Mouse (Mus musculus) monocyte, adult 59 days (primary cell): ENCODE results near the gene E030030I06Rik. TPM values are rescaled to one million over a fixed set of nuclear protein-coding genes. Genes with fewer than 3 reads are reported as not detected.

Experiments used
- total RNA-seq, 2 experiments: library from RNA; stranded (reverse); gene quantifications; one replicate each; pipeline ENCODE4 v1.2.4; 2023

E030030I06Rik gene
- 10 to 100 TPM; 11.7 TPM for total RNA-seq

DNA sequence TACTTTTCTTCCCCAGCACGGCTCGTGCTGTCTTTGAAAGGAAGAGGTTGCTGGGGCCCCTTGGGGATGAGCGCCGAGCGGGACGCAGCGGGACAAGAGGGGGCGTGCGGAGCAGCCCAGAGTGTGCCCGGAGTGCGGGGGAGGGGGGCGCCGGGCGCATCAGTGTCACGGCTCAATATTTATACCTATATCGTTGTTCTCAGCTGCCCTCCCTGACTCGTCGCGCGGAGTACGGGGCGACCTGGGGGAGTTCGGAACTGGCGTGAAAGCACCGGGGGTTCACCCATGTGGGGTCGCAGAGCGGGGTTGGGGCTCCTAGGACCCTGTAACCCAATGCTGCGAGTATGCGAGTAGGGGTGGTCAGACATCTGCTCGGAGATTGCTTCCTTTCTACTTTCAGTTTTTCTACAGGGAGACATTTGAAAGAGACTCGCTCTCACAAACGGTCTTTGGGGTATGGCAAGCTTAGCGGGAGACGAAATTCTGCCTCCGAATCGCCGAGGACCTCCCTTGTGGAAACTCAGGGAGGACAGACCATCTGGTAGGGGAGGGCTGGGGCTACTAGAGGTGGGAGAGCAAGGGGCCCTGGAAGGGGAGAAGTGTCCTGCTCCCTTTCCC lies at the start of gene E030030I06Rik:
Gene E030030I06Rik (minus strand): TSS at position 198 of the 618 bp plus-strand sequence.

DNA sequence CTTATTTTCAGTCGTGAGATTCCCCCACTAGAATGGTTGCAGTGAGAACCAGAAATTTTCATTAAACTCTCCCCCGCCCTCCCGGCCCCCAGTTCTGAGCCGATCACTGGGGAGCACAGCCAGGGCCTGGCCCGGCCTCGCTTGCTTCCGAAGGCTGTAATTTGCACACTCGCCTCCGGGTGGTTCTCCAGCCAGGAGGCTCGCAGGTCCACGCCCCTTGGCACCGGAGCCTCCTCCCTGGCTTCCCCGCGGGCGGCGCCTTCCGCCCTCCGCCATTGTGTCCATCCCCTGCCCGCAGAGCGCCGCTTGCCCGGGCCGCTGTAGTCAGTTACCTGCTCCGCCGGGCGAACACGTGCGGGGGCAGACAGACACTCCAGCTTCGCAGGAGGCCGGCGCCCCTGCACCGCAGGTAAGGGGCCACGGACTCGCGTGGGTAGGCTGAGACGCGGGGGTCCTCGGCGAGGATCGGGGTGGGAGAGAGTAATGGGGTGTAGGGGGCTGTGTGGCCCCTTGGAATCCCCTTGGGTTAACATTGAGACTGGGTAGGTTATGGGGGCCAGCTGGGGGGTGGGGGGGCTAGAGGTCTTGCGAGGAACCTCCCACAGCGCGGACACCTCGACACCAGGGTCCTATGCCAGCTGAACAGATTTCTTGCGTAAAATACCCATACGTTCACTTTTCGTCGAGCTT lies 9.4 kb upstream of the E030030I06Rik start, which contains the start of the genes Raet1e and H60b:
Gene Raet1e (plus strand): TSS at position 260 of the 690 bp plus-strand sequence.
Gene H60b (plus strand): TSS at position 277 of the 690 bp plus-strand sequence.

DNA sequence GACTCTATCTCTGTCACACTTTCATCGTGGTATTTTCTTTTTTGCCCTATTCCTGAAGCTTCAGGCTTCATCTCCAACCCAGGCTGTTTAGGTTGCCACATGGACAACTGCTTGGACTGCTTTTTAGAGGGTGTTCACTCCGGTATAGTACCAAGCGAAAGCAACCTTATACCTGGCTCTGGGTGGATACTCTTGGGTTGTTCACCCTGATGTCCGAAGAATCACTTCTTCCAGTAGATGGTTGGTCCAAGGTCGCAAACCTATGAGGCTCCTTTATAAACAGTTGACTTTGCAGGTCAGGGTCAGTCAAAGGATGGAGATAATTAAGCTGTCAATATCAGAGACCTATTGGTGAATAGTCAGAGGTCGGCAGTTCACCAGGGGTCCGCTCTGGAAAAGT lies 81.1 kb downstream of the E030030I06Rik start, which contains the start of gene 4930444G20Rik:
Gene 4930444G20Rik (minus strand): TSS at position 101 of the 400 bp plus-strand sequence.

Other genes starting within 250 kb of the E030030I06Rik start
- not detected for gene 4930444G20Rik, start 81.2 kb downstream of the E030030I06Rik start, total RNA-seq
- gene Raet1e, start 9.3 kb upstream of the E030030I06Rik start, total RNA-seq: 1 to 10 TPM in 1 of 2 experiments, under 1 TPM in 1; 0.81 to 1.9 TPM
- not detected for gene H60b, start 9.3 kb upstream of the E030030I06Rik start, total RNA-seq
- gene Raet1d, start 211.3 kb upstream of the E030030I06Rik start, total RNA-seq: under 1 TPM in 1 of 2 experiments, not detected in 1; 0.47 TPM